Mouse (Mus musculus) small intestine, adult 2 months (tissue): ENCODE measurements around the gene Lrrc59. TPM values are rescaled to one million over a fixed set of nuclear protein-coding genes. Genes with fewer than 3 reads are reported as not detected.

Experiments used
- H3K27ac ChIP-seq: fragments of 200-500 bp; 2 replicates; pipeline ENCODE4 v1.5.1; 2012; ENCODE audit warnings: low read depth, low read length, control low read depth, inconsistent platforms; ENCODE audit not compliant: insufficient read depth
- H3K27me3 ChIP-seq: fragments of 200-500 bp; 2 replicates; pipeline ENCODE4 v1.6.1; 2012; ENCODE audit warnings: mild to moderate bottlenecking, moderate library complexity, low read length, inconsistent platforms; ENCODE audit not compliant: control insufficient read depth, insufficient read depth
- H3K36me3 ChIP-seq: fragments of 200-500 bp; 2 replicates; pipeline ENCODE4 v1.6.1; 2012; ENCODE audit warnings: mild to moderate bottlenecking, low read length, control low read depth, inconsistent platforms; ENCODE audit not compliant: control insufficient read depth, insufficient read depth
- H3K4me1 ChIP-seq: fragments of 200-500 bp; 2 replicates; pipeline ENCODE4 v1.6.1; 2012; ENCODE audit warnings: low read length, inconsistent platforms, mixed read lengths; ENCODE audit not compliant: control insufficient read depth, insufficient read depth, insufficient read length
- H3K4me3 ChIP-seq: fragments of 200-500 bp; 2 replicates; pipeline ENCODE4 v1.5.1; 2012; ENCODE audit warnings: low read depth, mild to moderate bottlenecking, control low read depth, inconsistent platforms, low read length, moderate library complexity
- CTCF ChIP-seq: fragments of 200-500 bp; IDR thresholded peaks from 2 replicates; pipeline ENCODE4 v1.5.1; 2012; ENCODE audit warnings: low read depth, mild to moderate bottlenecking, control low read depth, inconsistent platforms, low read length, moderate library complexity, mixed read lengths; ENCODE audit not compliant: insufficient replicate concordance, insufficient read length; ENCODE audit errors: extremely low read depth
- POLR2A ChIP-seq: fragments of 200-500 bp; IDR thresholded peaks from 2 replicates; pipeline ENCODE4 v1.6.1; 2012; ENCODE audit warnings: low read depth, mild to moderate bottlenecking, control low read depth, inconsistent platforms, low read length, moderate library complexity
- WGBS: fragments of 180-500 bp; shearing (Covaris S2); methylation state at CpG from one replicate; pipeline ENCODE4 v1.1.7; 2018; 5-methylcytosine and 5-hydroxymethylcytosine counted together
- polyA plus RNA-seq: library from polyadenylated mRNA; depleted of rRNA; stranded (reverse); fragments of >200 nt; gene quantifications from 2 replicates; pipeline ENCODE4 v1.2.3, GENCODE M21; 2012

The Lrrc59 gene
- polyA plus RNA-seq, 1 experiment: 169 TPM

GRCm38 (mm10) chr11:94661344-94661743 is 31.8 kb downstream of the Lrrc59 start:
- H3K4me3 ChIP-seq: no peak overlapping the region
- TF ChIP-seq CTCF (no peak), POLR2A (no peak)
- no peaks in the 10 kb centered on the region for H3K27me3 ChIP-seq
- peaks cover 3% of the 10 kb centered on the region; the same call in 1 of the 2 replicates for H3K4me1 ChIP-seq
- H3K36me3 ChIP-seq: peaks cover 57% of the 10 kb centered on the region
- H3K27ac ChIP-seq: no peak overlapping the region
- WGBS: 23% methylated on average over 1 of the region's 1 CpGs

GRCm38 (mm10) chr11:94665281-94665680 is 35.7 kb downstream of the Lrrc59 start:
- H3K27ac ChIP-seq: no peak overlapping the region
- no peaks in the 10 kb centered on the region for H3K27me3 ChIP-seq
- H3K4me3 ChIP-seq: no peak overlapping the region
- H3K36me3 ChIP-seq: peaks cover 56% of the 10 kb centered on the region
- peaks cover 3% of the 10 kb centered on the region; the same call in 1 of the 2 replicates for H3K4me1 ChIP-seq
- TF ChIP-seq CTCF: no peak
- TF ChIP-seq POLR2A: no peak
- WGBS: 79% methylated on average over 6 of the region's 6 CpGs

GRCm38 (mm10) chr11:94674984-94675383 is 45.4 kb downstream of the Lrrc59 start:
- no peak overlapping the region for H3K27ac ChIP-seq
- no peak for TF ChIP-seq POLR2A
- TF ChIP-seq CTCF: no peak
- H3K36me3 ChIP-seq: peaks cover 4% of the 10 kb centered on the region; the same call in 1 of the 2 replicates
- 85% methylated on average over 5 of the region's 5 CpGs for WGBS
- no peak overlapping the region for H3K4me3 ChIP-seq
- no peaks in the 10 kb centered on the region for H3K27me3 ChIP-seq
- peaks cover 17% of the 10 kb centered on the region for H3K4me1 ChIP-seq

GRCm38 (mm10) chr11:94675446-94675845 is 45.9 kb downstream of the Lrrc59 start:
- Histone ChIP-seq H3K27me3 (no peaks in the 10 kb centered on the region), H3K36me3 (peaks cover 1% of the 10 kb centered on the region; the same call in 1 of the 2 replicates), H3K4me3 (no peak overlapping the region), H3K27ac (no peak overlapping the region), H3K4me1 (peaks cover 17% of the 10 kb centered on the region)
- WGBS: 72% methylated on average over 5 of the region's 5 CpGs
- TF ChIP-seq CTCF: no peak
- no peak for TF ChIP-seq POLR2A

GRCm38 (mm10) chr11:94676308-94676707 is 46.7 kb downstream of the Lrrc59 start:
- H3K4me1 ChIP-seq: peaks cover 17% of the 10 kb centered on the region
- no peaks in the 10 kb centered on the region for H3K36me3 ChIP-seq
- no peaks in the 10 kb centered on the region for H3K27me3 ChIP-seq
- no peak overlapping the region for H3K27ac ChIP-seq
- TF ChIP-seq CTCF: no peak
- 43% methylated on average over 4 of the region's 4 CpGs for WGBS
- peak overlapping the region; percentile 93 for H3K4me3 ChIP-seq

GRCm38 (mm10) chr11:94676754-94677606 is 47.4 kb downstream of the Lrrc59 start, which contains the start of gene Xylt2:
Gene Xylt2, minus strand, starts transcription at chr11:94677515.
- H3K4me1 ChIP-seq: peaks cover 17% of the 10 kb centered on the region
- peak within 1 kb of the TSS; percentile 93 for H3K4me3 ChIP-seq
- no peak within 1 kb of the TSS for H3K27ac ChIP-seq
- TF ChIP-seq CTCF: no peak
- peak; percentile 67 for TF ChIP-seq POLR2A
- WGBS: under 1% methylated on average over 78 of the region's 82 CpGs
- no peaks in the 10 kb centered on the region for H3K36me3 ChIP-seq
- H3K27me3 ChIP-seq: no peaks in the 10 kb centered on the region

- Histone ChIP-seq H3K27ac (no peak overlapping the region), H3K4me1 (peaks cover 17% of the 10 kb centered on the region), H3K4me3 (peak overlapping the region; percentile 93), H3K36me3 (no peaks in the 10 kb centered on the region), H3K27me3 (no peaks in the 10 kb centered on the region)
- WGBS: 35% methylated on average over 15 of the region's 15 CpGs
- TF ChIP-seq POLR2A (no peak), CTCF (no peak)
These were observed 48.1 kb downstream of the Lrrc59 start for GRCm38 (mm10) chr11:94677607-94678145.
